Mouse (Mus musculus): Measurements from ENCODE around the gene Lhx6. TPM values are rescaled to one million over a fixed set of nuclear protein-coding genes. Genes with fewer than 3 reads are reported as not detected.

The Lhx6 gene
- total and polyA plus RNA-seq, 3 experiments, result 0.11 to 0.42 (median 0.31) TPM

GRCm38 (mm10) chr2:36082802-36083580 is 22.2 kb downstream of the Lhx6 start:
- Histone ChIP-seq H3K9ac (ENCODE audit: insufficient read depth, low read depth) (no peak overlapping the region), H3K9me3 (replicated peaks; ENCODE audit: low read length) (no peaks in the 10 kb centered on the region), H3K27ac (ENCODE audit: insufficient read depth, low read depth) (no peak overlapping the region), H3K4me1 (ENCODE audit: control insufficient read depth in 1 of 2, insufficient read depth in 2 of 2) (no peaks in the 10 kb centered on the region), H3K4me3 (replicated peaks in 1 of 3; ENCODE audit: low read depth in 2 of 3, low read length in 2 of 3, poor library complexity in 1 of 3) (no peak overlapping the region), H3K79me2 (replicated peaks; ENCODE audit: control insufficient read depth, extremely low read depth, insufficient read depth, poor library complexity, severe bottlenecking) (no peaks in the 10 kb centered on the region), H3K4me2 (ENCODE audit: insufficient read depth, low read depth, poor library complexity, severe bottlenecking) (no peak overlapping the region), H3K27me3 (replicated peaks) (peaks cover 68% of the 10 kb centered on the region), H3K36me3 (replicated peaks in 1 of 2; ENCODE audit: control insufficient read depth in 1 of 2, insufficient read depth in 1 of 2, low read length in 1 of 2) (no peaks in the 10 kb centered on the region)
- dilution Hi-C loops (cut with MboI; ENCODE audit: extremely low pct_ligation_motif_present, extremely low pct_unique_long_range_greater_than_20kb, low sequenced_read_pairs), result no loop called here
- DNase-seq (ENCODE audit: extremely low read depth), result no peak
- no peak for TF ChIP-seq E2F4 (IDR thresholded peaks at IDR 0.05; ENCODE audit: insufficient replicate concordance, low read depth, low read length)
- TF ChIP-seq KAT2A (IDR thresholded peaks at IDR 0.05; ENCODE audit: insufficient replicate concordance, low read length), result no peak
- no peak for TF ChIP-seq POLR2AphosphoS2 (IDR thresholded peaks at IDR 0.05; ENCODE audit: low read depth, low read length)
- in situ Hi-C loops (cut with MboI; ENCODE audit: low pct_ligation_motif_present, low pct_unique_long_range_greater_than_20kb, low sequenced_read_pairs), result no loop called here

GRCm38 (mm10) chr2:36081446-36081845 is 23.8 kb downstream of the Lhx6 start:
- no peak overlapping the region for H3K9ac ChIP-seq (ENCODE audit: insufficient read depth, low read depth)
- H3K9me3 ChIP-seq (replicated peaks; ENCODE audit: low read length), result no peaks in the 10 kb centered on the region
- no peaks in the 10 kb centered on the region for H3K36me3 ChIP-seq (replicated peaks in 1 of 2; ENCODE audit: control insufficient read depth in 1 of 2, insufficient read depth in 1 of 2, low read length in 1 of 2)
- no peak overlapping the region for H3K27ac ChIP-seq (ENCODE audit: insufficient read depth, low read depth)
- dilution Hi-C loops (cut with MboI; ENCODE audit: extremely low pct_ligation_motif_present, extremely low pct_unique_long_range_greater_than_20kb, low sequenced_read_pairs) (no loop called here), in situ Hi-C loops (cut with MboI; ENCODE audit: low pct_ligation_motif_present, low pct_unique_long_range_greater_than_20kb, low sequenced_read_pairs) (no loop called here)
- no peak overlapping the region for H3K4me2 ChIP-seq (ENCODE audit: insufficient read depth, low read depth, poor library complexity, severe bottlenecking)
- TF ChIP-seq ZNF384 (IDR thresholded peaks at IDR 0.05; ENCODE audit: low read depth, low read length) (no peak), SIN3A (IDR thresholded peaks at IDR 0.05; ENCODE audit: low read length) (no peak), POLR2A (IDR thresholded peaks at IDR 0.05; ENCODE audit: low read depth, low read length) (no peak), NRF1 (IDR thresholded peaks at IDR 0.05; ENCODE audit: low read depth, low read length) (no peak), ETS1 (conservative IDR thresholded peaks at IDR 0.05; ENCODE audit: low read depth, low read length) (no peak), TCF12 (IDR thresholded peaks at IDR 0.05; ENCODE audit: low read depth, low read length) (no peak), ZMIZ1 (IDR thresholded peaks at IDR 0.05; ENCODE audit: low read depth, low read length) (no peak), ELF1 (IDR thresholded peaks at IDR 0.05; ENCODE audit: low read depth, low read length) (no peak), RAD21 (IDR thresholded peaks at IDR 0.05; ENCODE audit: low read depth, low read length) (no peak), JUN (IDR thresholded peaks at IDR 0.05; ENCODE audit: insufficient read depth, low read depth, low read length) (no peak), CHD1 (IDR thresholded peaks at IDR 0.05; ENCODE audit: low read depth, low read length) (no peak), IRF4 (IDR thresholded peaks at IDR 0.05; ENCODE audit: low read depth, low read length) (no peak), BHLHE40 (IDR thresholded peaks at IDR 0.05; ENCODE audit: low read depth, low read length) (no peak), ZC3H11A (IDR thresholded peaks at IDR 0.05; ENCODE audit: low read depth, low read length) (no peak)
- DNase-seq (ENCODE audit: extremely low read depth), result no peak
- H3K4me3 ChIP-seq (replicated peaks in 1 of 3; ENCODE audit: low read depth in 2 of 3, low read length in 2 of 3, poor library complexity in 1 of 3), result no peak overlapping the region
- H3K4me1 ChIP-seq (ENCODE audit: control insufficient read depth in 1 of 2, insufficient read depth in 2 of 2), result no peaks in the 10 kb centered on the region
- no peaks in the 10 kb centered on the region for H3K79me2 ChIP-seq (replicated peaks; ENCODE audit: control insufficient read depth, extremely low read depth, insufficient read depth, poor library complexity, severe bottlenecking)
- H3K27me3 ChIP-seq (replicated peaks), result peaks cover 62% of the 10 kb centered on the region

All from CH12.LX (cell line).